Mouse (Mus musculus) cerebellum, adult 2 months (tissue): ENCODE measurements at regions not wholly inside any gene's neighbourhood (a gene's known extent, or its start where the extent isn't known, plus 50 kb on each side); places are given as distances from the start of the nearest gene placed in this dataset.

Experiments
- CTCF ChIP-seq: fragments of 200-500 bp; IDR thresholded peaks from 2 replicates; pipeline ENCODE4 v1.5.1; 2011; ENCODE audit warnings: low read depth, mild to moderate bottlenecking, control low read depth, low read length, moderate library complexity, borderline replicate concordance; ENCODE audit not compliant: insufficient read depth
- POLR2A ChIP-seq: fragments of 200-500 bp; IDR thresholded peaks from 2 replicates; pipeline ENCODE4 v1.6.1; 2011; ENCODE audit warnings: low read length, control low read depth, borderline replicate concordance; ENCODE audit not compliant: insufficient read depth

GRCm38 (mm10) chr12:104592791-104593525 is 119.8 kb upstream of the Gsc start:
- TF ChIP-seq CTCF (no peak), POLR2A (no peak)
